In genomic region chr5:128450808-128451207, GRCm38 (mm10) we compare ENCODE assay signal across 16 mouse cellular contexts. TPM values are rescaled to one million over a fixed set of nuclear protein-coding genes. Genes with fewer than 3 reads are reported as not detected.
A peak's percentile ranks its signal among the peaks of the same experiment; 100 is the strongest.
DNase-seq lines count a peak whose midpoint lies in the region; ATAC-seq and TF ChIP-seq lines count a peak whose summit lies in the region.
"Had no signal": no experiment of that assay in that cellular context is flagged by ENCODE, and none has a peak within 500 bp of the region (broad histone marks: within the 10 kb centered on the region; RNA-seq: fewer than 3 reads in every experiment).

No protein-coding gene starts in this region.

- peak; percentile 53 for TF ChIP-seq CTCF in hindbrain, postnatal 0 days (IDR thresholded peaks at IDR 0.05; ENCODE audit: low read depth)
- TF ChIP-seq CTCF in lung, embryonic 14.5 days (IDR thresholded peaks at IDR 0.05; ENCODE audit: low read depth) = peak; percentile 55
- peak; percentile 24; the same call in 1 of the 2 replicates for TF ChIP-seq CTCF in small intestine, adult 2 months (IDR thresholded peaks at IDR 0.05; ENCODE audit: extremely low read depth, insufficient read length, insufficient replicate concordance, low read depth, low read length)

- WGBS in hindbrain, postnatal 0 days = 79% methylated on average over 3 of the region's 3 CpGs
- WGBS in hindbrain, embryonic 16.5 days = 78% methylated on average over 3 of the region's 3 CpGs
- WGBS in lung, embryonic 14.5 days = 77% methylated on average over 3 of the region's 3 CpGs
- WGBS in small intestine, adult 2 months = 82% methylated on average over 3 of the region's 3 CpGs

- no peaks in the 10 kb centered on the region for H3K9me3 ChIP-seq in hindbrain, postnatal 0 days (ENCODE audit: low read length)
- H3K9me3 ChIP-seq in hindbrain, embryonic 16.5 days (ENCODE audit: control insufficient read depth, low read length) = no peaks in the 10 kb centered on the region
- no peaks in the 10 kb centered on the region for H3K9me3 ChIP-seq in lung, embryonic 14.5 days (ENCODE audit: low read depth, low read length)
- H3K9me3 ChIP-seq: embryonic facial prominence, embryonic 15.5 days; heart, embryonic 15.5 days; liver, embryonic 15.5 days had no signal

- H3K27me3 ChIP-seq in hindbrain, postnatal 0 days (ENCODE audit: insufficient read depth, low read length) = no peaks in the 10 kb centered on the region
- H3K27me3 ChIP-seq in hindbrain, embryonic 16.5 days (replicated peaks; ENCODE audit: control insufficient read depth, insufficient read depth, low read length) = no peaks in the 10 kb centered on the region; the same call in 1 of the 2 replicates
- no peaks in the 10 kb centered on the region for H3K27me3 ChIP-seq in lung, embryonic 14.5 days (ENCODE audit: insufficient read depth, low read length)
- H3K27me3 ChIP-seq in small intestine, adult 2 months (ENCODE audit: control insufficient read depth, insufficient read depth, low read length) = no peaks in the 10 kb centered on the region
- H3K27me3 ChIP-seq: liver, embryonic 15.5 days had no signal

- H3K27ac ChIP-seq in hindbrain, postnatal 0 days = no peak overlapping the region
- no peak overlapping the region for H3K27ac ChIP-seq in hindbrain, embryonic 16.5 days (ENCODE audit: low read depth, low read length)
- H3K27ac ChIP-seq in lung, embryonic 14.5 days (ENCODE audit: low read depth) = no peak overlapping the region
- H3K27ac ChIP-seq in small intestine, adult 2 months (ENCODE audit: insufficient read depth, low read depth, low read length) = no peak overlapping the region
- H3K27ac ChIP-seq: embryonic facial prominence, embryonic 15.5 days; heart, embryonic 15.5 days; liver, embryonic 15.5 days had no signal

- no peak for TF ChIP-seq POLR2A in small intestine, adult 2 months (IDR thresholded peaks at IDR 0.05; ENCODE audit: low read depth, low read length)

- ATAC-seq in hindbrain, postnatal 0 days = no peak
- ATAC-seq in hindbrain, embryonic 16.5 days = no peak
- ATAC-seq in lung, embryonic 14.5 days (ENCODE audit: insufficient read depth) = no peak

- no peak overlapping the region for H3K4me2 ChIP-seq in hindbrain, postnatal 0 days (ENCODE audit: low read depth, low read length)
- no peak overlapping the region for H3K4me2 ChIP-seq in hindbrain, embryonic 16.5 days (ENCODE audit: low read length)
- no peak overlapping the region for H3K4me2 ChIP-seq in lung, embryonic 14.5 days
- H3K4me2 ChIP-seq: embryonic facial prominence, embryonic 15.5 days; heart, embryonic 15.5 days; liver, embryonic 15.5 days had no signal

- H3K36me3 ChIP-seq in hindbrain, postnatal 0 days (ENCODE audit: insufficient read depth, low read length) = no peaks in the 10 kb centered on the region
- no peaks in the 10 kb centered on the region for H3K36me3 ChIP-seq in hindbrain, embryonic 16.5 days (ENCODE audit: control insufficient read depth, insufficient read depth, low read length)
- no peaks in the 10 kb centered on the region for H3K36me3 ChIP-seq in lung, embryonic 14.5 days (ENCODE audit: insufficient read depth)
- H3K36me3 ChIP-seq in small intestine, adult 2 months (ENCODE audit: control insufficient read depth, insufficient read depth, low read length) = no peaks in the 10 kb centered on the region
- H3K36me3 ChIP-seq: embryonic facial prominence, embryonic 15.5 days; G1E; heart, embryonic 15.5 days; liver, embryonic 15.5 days had no signal

- no peak for DNase-seq in hindbrain, postnatal 0 days (ENCODE audit: low spot score)
- DNase-seq in lung, embryonic 14.5 days = peak; percentile 26
- no peak for DNase-seq in lung, postnatal 36 days
- DNase-seq in R1 (ENCODE audit: low read depth, low spot score) = peak; percentile 82
- DNase-seq in urinary bladder, postnatal 4 days (ENCODE audit: low spot score in 2 of 2) = no peak
- DNase-seq: cerebellum, postnatal 10 days; kidney, postnatal 4 days; right cerebral cortex, postnatal 14 days had no signal

- H3K4me1 ChIP-seq in hindbrain, postnatal 0 days (ENCODE audit: insufficient read depth, low read length) = no peaks in the 10 kb centered on the region; the same call in 1 of the 2 replicates
- peaks cover 4% of the 10 kb centered on the region for H3K4me1 ChIP-seq in hindbrain, embryonic 16.5 days (ENCODE audit: control insufficient read depth, insufficient read depth, low read depth, low read length)
- no peaks in the 10 kb centered on the region for H3K4me1 ChIP-seq in lung, embryonic 14.5 days (ENCODE audit: insufficient read depth)
- no peaks in the 10 kb centered on the region for H3K4me1 ChIP-seq in small intestine, adult 2 months (ENCODE audit: control insufficient read depth, insufficient read depth, insufficient read length, low read length)
- H3K4me1 ChIP-seq: heart, embryonic 15.5 days; liver, embryonic 15.5 days had no signal

- H3K4me3 ChIP-seq in hindbrain, postnatal 0 days (ENCODE audit: low read length) = no peak overlapping the region
- H3K4me3 ChIP-seq in hindbrain, embryonic 16.5 days (ENCODE audit: low read length) = no peak overlapping the region
- H3K4me3 ChIP-seq in lung, embryonic 14.5 days (ENCODE audit: low read depth, low read length) = no peak overlapping the region
- no peak overlapping the region for H3K4me3 ChIP-seq in small intestine, adult 2 months (ENCODE audit: low read depth, low read length)
- H3K4me3 ChIP-seq: embryonic facial prominence, embryonic 15.5 days; heart, embryonic 15.5 days; liver, embryonic 15.5 days; myocyte had no signal

- H3K9ac ChIP-seq in hindbrain, postnatal 0 days (replicated peaks; ENCODE audit: low read length) = no peak overlapping the region
- H3K9ac ChIP-seq in hindbrain, embryonic 16.5 days (ENCODE audit: low read depth, low read length) = no peak overlapping the region
- no peak overlapping the region for H3K9ac ChIP-seq in lung, embryonic 14.5 days
- H3K9ac ChIP-seq: embryonic facial prominence, embryonic 15.5 days; heart, embryonic 15.5 days; liver, embryonic 15.5 days had no signal

RNA-seq across cellular contexts. Expression of gene Tmem132d, which starts 17.9 kb away (rescaled TPM):
- total RNA-seq in hindbrain, postnatal 0 days (2014; rRNA removed) = 28.9 and 42.7 TPM in 2 replicates
- polyA plus RNA-seq in hindbrain, postnatal 0 days (2015; fragmentation: Nextera tagmentation; extraction: Ambion mirVana) = 5.8 and 6.1 TPM in 2 replicates
- 3.0 and 4.7 TPM in 2 replicates for polyA plus RNA-seq in hindbrain, embryonic 16.5 days (2015; fragmentation: Nextera tagmentation; extraction: Ambion mirVana)
- polyA plus RNA-seq in lung, embryonic 14.5 days (2014; fragmentation: Nextera tagmentation; extraction: Ambion mirVana) = 2.6 and 3.3 TPM in 2 replicates
- polyA plus RNA-seq in small intestine, adult 2 months (2012; rRNA removed) = 0.13 and 0.15 TPM in 2 replicates
- total RNA-seq: megakaryocyte-erythroid progenitor cell, adult 5-6 weeks had no signal
- polyA plus RNA-seq: G1E; liver, embryonic 15.5 days; myocyte had no signal

Comparison
In these comparisons a context has a peak if more than half of its experiments do, and no peak if none do; other contexts are left out.
1. DNase-seq: peak in lung, embryonic 14.5 days (single experiment) and R1 (single experiment); none in hindbrain, postnatal 0 days (single experiment), lung, postnatal 36 days (single experiment) and urinary bladder, postnatal 4 days (0 of 2).
2. Peak in every context shown above with its lines, with median percentiles within 50 percentile points of each other: CTCF ChIP-seq.